Mouse (Mus musculus): ENCODE measurements around the gene Tspan13. TPM values are rescaled to one million over a fixed set of nuclear protein-coding genes. Genes with fewer than 3 reads are reported as not detected.

Tspan13 gene
- polyA plus RNA-seq, 1 experiment, result 20.6 TPM

DNA sequence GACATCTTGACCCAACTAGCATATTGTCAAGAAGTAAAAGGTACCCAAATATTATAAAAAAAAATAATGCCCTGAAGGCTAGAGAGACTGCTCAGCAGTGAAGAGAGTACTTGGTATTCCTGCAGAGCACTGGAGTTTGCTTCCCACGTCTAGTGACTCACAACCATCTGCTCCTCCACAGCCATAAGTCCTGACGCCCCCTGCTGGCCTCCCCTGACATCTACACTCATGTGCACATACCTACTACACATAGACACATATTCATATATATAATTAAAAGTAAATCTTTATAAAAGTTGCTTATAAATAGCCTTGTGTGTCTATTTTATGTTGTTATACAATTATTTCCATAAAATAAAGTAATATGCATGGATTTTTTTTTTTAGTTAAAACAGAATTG lies 24.5 kb downstream of the Tspan13 start:
- Histone ChIP-seq H3K27ac (replicated peaks; ENCODE audit: low read depth, low read length) (no peak overlapping the region), H3K4me1 (ENCODE audit: control insufficient read depth, insufficient read depth, insufficient read length, low read length) (no peaks in the 10 kb centered on the region), H3K4me3 (ENCODE audit: insufficient read depth, low read depth, low read length) (no peak overlapping the region)

DNA sequence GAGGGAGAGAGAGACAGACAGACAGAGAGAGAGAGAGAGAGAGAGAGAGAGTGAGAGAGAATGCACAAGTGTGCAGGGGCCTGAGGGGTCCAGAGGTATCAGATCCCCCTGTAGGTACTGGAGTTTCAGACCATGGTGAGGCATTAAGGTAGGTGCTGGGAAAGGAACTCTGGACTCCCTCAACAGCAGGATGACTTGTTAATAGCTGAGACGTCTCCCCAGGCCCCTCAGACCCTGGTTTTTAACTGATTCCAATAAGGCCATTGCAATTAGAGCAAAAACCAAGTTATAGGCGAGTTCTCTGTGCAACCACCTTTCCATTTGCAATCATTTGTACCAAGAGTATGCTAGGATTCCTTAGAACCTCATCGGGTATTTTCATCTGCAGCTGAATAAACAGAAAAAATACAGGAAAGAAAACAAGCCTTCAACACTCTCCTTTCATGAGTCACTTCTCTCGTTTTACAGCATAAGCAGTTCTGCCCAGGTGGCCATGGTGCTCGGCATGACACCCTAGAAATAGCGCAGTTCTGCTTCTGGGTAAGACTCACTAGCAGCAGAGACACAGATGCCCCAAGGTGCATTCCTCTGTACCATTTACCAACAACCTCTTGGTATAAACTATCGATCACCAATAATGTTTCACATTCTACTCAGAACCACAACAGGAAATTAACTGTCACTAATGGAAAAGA lies 28.9 kb downstream of the Tspan13 start:
- H3K4me1 ChIP-seq (ENCODE audit: control insufficient read depth, insufficient read depth, insufficient read length, low read length), result peaks cover 3% of the 10 kb centered on the region; the same call in 1 of the 2 replicates

DNA sequence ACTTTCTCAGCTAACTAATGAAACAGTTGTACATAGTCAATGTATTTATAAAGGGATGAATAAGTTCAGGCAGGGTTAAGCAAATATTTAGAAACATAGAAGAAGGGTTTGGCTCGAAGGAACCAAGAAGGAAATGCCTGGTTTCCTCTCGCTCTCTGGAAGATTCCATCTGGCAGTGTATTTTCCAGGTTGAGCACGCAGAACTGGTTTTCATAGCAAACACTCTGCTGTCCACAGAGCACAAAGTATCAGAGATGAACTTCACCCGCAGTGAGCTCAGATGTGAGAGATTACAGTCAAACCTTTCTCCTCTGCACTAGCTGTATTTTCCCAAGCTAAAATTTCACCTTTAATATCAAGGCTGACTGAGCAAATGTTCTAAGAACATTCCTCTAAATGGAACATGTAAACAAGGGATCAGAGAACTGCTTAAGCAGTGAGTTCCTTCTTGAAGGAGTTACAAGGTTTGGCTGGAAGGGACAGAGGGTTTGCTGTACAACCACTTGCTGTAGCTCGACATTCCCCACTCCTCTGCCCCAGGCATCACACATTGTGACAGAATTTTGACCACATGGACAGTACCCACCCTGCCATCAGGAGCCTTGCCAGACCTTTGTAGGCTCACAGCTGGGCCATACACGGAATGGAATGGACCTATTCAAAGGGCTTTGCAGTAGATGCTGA lies 33.8 kb downstream of the Tspan13 start:
- H3K4me1 ChIP-seq (ENCODE audit: control insufficient read depth, insufficient read depth, insufficient read length, low read length), result peaks cover 3% of the 10 kb centered on the region; the same call in 1 of the 2 replicates
- H3K4me3 ChIP-seq (ENCODE audit: insufficient read depth, low read depth, low read length), result no peak overlapping the region
- no peak overlapping the region; the same call in 1 of the 2 replicates for H3K27ac ChIP-seq (replicated peaks; ENCODE audit: low read depth, low read length)

More for the DNA sequence above, 28.9 kb downstream of the Tspan13 start:
- H3K4me3 ChIP-seq (ENCODE audit: insufficient read depth, low read depth, low read length), result no peak overlapping the region
- no peak overlapping the region for H3K27ac ChIP-seq (replicated peaks; ENCODE audit: low read depth, low read length)

DNA sequence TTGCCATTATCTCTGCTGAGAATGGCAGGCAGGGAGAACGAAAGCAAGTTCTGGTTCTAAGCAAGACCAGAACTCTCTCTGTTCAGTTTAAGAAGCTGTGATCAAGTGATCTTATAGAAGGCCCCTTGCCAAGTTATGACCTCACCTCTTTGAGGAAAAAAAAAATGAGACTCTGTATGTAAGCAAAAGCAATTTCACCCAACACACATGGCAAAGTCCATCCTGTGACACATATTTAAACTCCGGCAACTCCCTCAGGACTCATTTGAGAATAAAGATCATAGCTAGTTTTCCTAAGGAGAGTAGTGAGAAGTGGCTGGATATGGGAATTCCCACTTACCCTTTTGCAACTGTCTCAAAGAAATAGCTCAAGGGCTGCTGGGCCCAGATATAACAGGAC lies 34.7 kb downstream of the Tspan13 start:
- H3K4me3 ChIP-seq (ENCODE audit: insufficient read depth, low read depth, low read length), result no peak overlapping the region
- no peak overlapping the region for H3K27ac ChIP-seq (replicated peaks; ENCODE audit: low read depth, low read length)
- H3K4me1 ChIP-seq (ENCODE audit: control insufficient read depth, insufficient read depth, insufficient read length, low read length), result peaks cover 3% of the 10 kb centered on the region; the same call in 1 of the 2 replicates

DNA sequence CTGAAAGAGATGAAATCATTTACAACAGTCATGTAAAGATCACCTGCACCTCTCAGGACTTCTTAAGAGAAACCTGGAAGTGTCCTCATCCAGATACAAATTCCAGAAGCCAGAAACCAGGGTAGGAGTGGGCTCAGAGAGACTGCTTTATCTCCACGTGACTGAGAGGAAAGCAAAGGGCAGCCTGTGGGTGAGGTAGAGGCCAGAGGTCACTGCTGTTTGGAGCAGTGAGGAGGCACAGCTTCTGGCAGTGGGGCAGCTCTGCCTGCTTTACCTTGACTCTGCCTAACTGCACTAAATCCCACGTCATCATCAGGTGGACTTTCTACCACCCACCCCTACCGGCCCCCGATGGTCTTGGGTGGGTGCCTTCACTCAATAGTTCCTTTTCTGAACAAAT lies 37.6 kb downstream of the Tspan13 start:
- H3K4me1 ChIP-seq (ENCODE audit: control insufficient read depth, insufficient read depth, insufficient read length, low read length), result peaks cover 3% of the 10 kb centered on the region; the same call in 1 of the 2 replicates
- H3K4me3 ChIP-seq (ENCODE audit: insufficient read depth, low read depth, low read length), result no peak overlapping the region
- H3K27ac ChIP-seq (replicated peaks; ENCODE audit: low read depth, low read length), result no peak overlapping the region

DNA sequence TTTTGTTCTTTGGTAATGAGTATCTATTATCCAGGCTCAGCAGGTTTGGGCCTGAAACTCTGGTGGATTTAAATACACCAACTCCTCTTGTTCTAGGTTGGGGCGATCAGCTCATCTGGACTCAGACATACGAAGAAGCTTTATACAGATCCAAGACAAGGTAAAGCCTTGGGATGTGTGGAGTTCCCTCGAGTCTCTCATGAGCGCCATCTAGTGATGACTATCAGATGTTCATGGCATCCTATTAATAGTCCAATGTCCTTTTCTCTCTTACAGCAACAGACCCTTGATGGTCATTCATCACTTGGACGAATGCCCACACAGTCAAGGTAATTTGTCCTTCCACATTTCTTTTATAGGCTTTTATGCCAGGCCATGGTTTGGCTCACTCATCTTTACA lies 46.5 kb downstream of the Tspan13 start:
- Histone ChIP-seq H3K4me1 (ENCODE audit: control insufficient read depth, insufficient read depth, insufficient read length, low read length) (no peaks in the 10 kb centered on the region), H3K4me3 (ENCODE audit: insufficient read depth, low read depth, low read length) (no peak overlapping the region), H3K27ac (replicated peaks; ENCODE audit: low read depth, low read length) (no peak overlapping the region)

DNA sequence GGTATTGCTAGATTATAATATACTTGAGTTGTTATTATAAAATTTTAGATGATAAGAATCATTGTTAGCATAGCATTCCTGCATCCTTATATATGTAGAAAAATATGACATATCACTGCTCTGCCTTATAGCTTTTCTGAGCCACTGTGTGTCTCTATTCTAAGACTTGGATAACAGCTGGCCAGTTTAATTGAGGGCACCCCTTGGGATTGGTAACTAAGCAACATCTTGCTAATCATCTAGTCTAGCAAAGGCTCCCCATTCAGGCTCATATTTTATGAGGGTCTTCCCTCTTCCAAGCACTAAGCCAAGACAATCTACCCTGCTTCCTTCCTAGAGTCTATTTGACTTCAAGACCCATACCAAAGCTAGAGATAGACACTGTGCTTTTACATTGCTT lies 48.2 kb downstream of the Tspan13 start:
- H3K27ac ChIP-seq (replicated peaks; ENCODE audit: low read depth, low read length), result no peak overlapping the region
- no peaks in the 10 kb centered on the region for H3K4me1 ChIP-seq (ENCODE audit: control insufficient read depth, insufficient read depth, insufficient read length, low read length)
- no peak overlapping the region for H3K4me3 ChIP-seq (ENCODE audit: insufficient read depth, low read depth, low read length)

DNA sequence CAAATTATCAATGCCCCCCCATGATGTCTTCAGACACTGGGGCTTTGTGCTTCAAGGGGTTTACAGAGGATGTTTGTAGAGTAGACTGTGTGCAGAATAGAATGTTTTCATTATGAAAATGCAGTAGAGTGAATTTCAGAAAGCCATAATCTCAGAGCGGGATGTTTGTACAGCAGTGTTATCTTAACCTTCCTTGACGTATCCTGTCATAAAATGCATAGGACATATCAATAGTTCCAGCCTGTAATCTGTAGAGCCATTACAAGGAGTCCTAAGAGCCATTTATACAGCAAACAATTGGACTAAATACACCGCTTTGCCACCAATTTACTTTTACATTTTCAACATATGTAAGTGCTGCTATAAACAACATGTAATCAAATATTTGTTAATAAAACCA lies 48.7 kb downstream of the Tspan13 start:
- Histone ChIP-seq H3K27ac (replicated peaks; ENCODE audit: low read depth, low read length) (no peak overlapping the region), H3K4me3 (ENCODE audit: insufficient read depth, low read depth, low read length) (no peak overlapping the region), H3K4me1 (ENCODE audit: control insufficient read depth, insufficient read depth, insufficient read length, low read length) (no peaks in the 10 kb centered on the region)

DNA sequence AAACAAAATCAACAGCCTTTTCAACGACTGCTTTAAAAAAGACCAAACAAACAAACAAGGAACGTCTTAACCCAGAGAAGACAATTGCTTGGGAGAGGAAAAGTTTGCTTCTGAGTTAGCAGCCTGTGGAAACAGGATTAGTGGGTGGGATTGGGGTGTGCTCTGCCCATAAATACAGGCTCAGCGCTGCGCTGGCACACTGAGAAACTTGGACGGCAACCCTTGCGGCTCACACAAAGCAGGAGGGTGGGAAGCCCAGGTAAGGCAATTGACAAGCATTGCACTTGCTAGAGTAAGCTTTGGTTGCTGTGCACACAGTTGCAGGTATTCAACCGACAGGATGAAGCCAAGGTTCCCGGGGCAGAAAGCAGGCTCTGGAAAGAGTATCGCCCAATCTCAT lies 49.6 kb downstream of the Tspan13 start, which contains the start of gene Agr2:
Agr2 (plus strand) TSS at position 197 of the 400 bp plus-strand sequence.
- Histone ChIP-seq H3K27ac (replicated peaks; ENCODE audit: low read depth, low read length) (no peak within 1 kb of the TSS), H3K4me3 (ENCODE audit: insufficient read depth, low read depth, low read length) (no peak within 1 kb of the TSS), H3K4me1 (ENCODE audit: control insufficient read depth, insufficient read depth, insufficient read length, low read length) (no peaks in the 10 kb centered on the region)

DNA sequence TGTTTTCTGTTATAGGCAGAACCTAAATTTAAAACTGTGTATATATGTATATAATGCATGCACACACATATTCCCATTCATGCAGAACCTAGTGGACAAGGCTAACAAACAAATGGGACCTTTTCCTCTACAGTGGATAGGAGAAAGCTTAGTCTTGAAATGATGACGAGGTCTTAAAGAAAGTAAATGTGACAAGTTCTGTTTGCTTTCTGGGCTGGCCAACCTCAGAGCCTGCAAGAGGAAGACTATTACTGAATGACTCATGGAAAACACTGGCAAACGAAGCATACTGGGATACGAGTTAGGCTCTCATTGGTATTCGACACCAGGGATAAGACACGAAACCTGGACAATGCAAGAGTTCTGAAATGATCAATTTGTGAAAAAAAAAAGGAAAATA lies 57.6 kb downstream of the Tspan13 start:
- no peak overlapping the region for H3K4me3 ChIP-seq (ENCODE audit: insufficient read depth, low read depth, low read length)
- H3K27ac ChIP-seq (replicated peaks; ENCODE audit: low read depth, low read length), result no peak overlapping the region
- peaks cover 2% of the 10 kb centered on the region; the same call in 1 of the 2 replicates for H3K4me1 ChIP-seq (ENCODE audit: control insufficient read depth, insufficient read depth, insufficient read length, low read length)

DNA sequence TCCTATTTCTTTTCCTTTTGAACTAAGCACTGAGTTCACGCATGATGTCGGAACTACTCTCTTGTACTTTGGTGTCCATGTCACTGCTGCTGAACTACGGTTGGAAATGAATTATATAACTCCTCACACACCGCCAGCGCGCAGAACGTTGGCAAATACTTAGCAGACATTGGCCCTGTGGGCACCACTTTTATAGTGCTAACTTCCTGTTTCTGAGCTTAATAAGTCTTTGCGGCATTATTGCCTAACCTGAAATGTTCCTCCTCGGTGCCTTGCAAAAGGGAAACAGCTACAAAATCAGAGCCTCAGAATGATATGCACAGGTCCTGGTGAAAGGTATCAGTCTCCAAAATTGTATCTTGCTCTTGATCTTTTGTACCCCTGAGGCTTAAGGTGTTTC lies 58.8 kb downstream of the Tspan13 start:
- H3K27ac ChIP-seq (replicated peaks; ENCODE audit: low read depth, low read length), result no peak overlapping the region
- H3K4me3 ChIP-seq (ENCODE audit: insufficient read depth, low read depth, low read length), result no peak overlapping the region
- peaks cover 2% of the 10 kb centered on the region; the same call in 1 of the 2 replicates for H3K4me1 ChIP-seq (ENCODE audit: control insufficient read depth, insufficient read depth, insufficient read length, low read length)

DNA sequence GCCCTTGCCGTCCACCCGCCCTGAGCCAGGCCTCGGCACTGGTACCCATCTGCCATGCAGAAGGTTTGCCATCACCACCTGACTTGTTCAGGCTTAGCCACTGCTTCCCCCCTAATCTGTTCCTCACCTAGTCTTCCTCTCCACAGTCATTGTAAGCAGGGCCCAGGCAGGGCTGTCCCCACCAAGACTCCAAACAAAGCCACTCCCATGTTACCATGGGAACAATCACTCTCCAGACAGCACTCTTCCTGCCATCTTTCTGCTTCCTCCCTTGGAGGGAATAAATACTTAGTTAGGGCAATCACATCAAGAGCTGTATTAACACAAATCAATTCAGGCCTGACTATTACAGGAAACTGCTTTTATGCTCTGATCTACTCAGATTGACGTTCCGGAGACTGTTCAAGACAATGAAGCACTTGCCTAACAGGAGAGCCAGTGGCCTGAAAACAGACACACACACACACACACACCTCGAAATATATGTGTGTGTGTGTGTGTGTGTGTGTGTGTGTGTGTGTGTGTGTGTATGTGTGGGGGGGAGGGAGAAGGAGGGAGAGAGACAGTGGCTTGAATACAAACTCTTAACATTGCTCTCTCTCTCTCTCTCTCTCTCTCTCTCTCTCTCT lies 60.5 kb downstream of the Tspan13 start:
- H3K4me1 ChIP-seq (ENCODE audit: control insufficient read depth, insufficient read depth, insufficient read length, low read length), result peaks cover 2% of the 10 kb centered on the region; the same call in 1 of the 2 replicates
- no peak overlapping the region for H3K27ac ChIP-seq (replicated peaks; ENCODE audit: low read depth, low read length)
- H3K4me3 ChIP-seq (ENCODE audit: insufficient read depth, low read depth, low read length), result no peak overlapping the region

DNA sequence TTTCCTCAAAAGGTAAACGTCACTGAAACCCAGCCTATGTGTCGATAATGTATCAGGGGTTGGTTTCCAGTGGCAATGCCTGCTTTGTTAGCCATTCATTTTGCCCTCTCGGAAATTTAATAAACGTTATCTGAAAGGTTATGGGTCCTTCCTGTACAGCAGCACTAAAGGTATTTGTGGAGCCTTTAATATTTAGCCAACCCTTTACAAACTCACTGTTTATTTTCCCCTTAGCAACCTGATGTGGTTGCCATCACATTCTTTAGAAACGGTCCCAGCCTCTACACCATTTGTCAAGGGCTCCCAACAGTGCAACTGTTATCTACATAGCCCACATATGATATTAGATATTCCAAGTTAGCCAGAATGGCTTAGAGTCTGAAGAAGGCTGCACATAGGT lies 62.7 kb downstream of the Tspan13 start:
- no peak overlapping the region for H3K27ac ChIP-seq (replicated peaks; ENCODE audit: low read depth, low read length)
- H3K4me3 ChIP-seq (ENCODE audit: insufficient read depth, low read depth, low read length), result no peak overlapping the region
- H3K4me1 ChIP-seq (ENCODE audit: control insufficient read depth, insufficient read depth, insufficient read length, low read length), result peaks cover 2% of the 10 kb centered on the region; the same call in 1 of the 2 replicates

DNA sequence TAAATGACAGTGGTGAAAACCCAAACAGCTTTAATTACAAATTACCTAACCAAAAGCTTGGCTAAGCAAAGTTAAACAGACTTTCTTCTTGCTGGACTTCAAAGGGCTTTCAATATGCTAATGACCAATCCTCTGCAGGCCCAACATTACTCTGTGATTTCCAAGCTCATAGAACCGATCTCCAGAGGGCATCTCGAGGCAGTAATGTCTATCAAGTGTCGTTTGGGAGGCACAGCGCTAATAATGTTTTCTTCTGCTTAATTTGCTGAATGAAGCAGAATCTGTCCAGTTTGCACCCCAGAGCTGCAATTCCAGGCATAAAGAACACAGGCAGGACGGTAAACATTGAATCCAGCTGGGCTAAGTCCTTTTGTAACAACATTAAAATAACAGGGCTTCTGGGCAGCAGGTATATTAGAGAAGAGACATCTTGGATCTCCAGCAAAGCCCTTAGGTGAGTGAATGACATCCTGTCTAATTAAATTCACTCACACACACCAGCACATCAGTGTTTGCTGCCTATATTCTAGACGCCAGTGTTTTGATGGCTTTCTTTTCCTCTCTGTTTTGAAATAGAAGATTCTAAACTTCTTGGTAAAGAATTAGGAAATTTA lies 64.6 kb downstream of the Tspan13 start:
- Histone ChIP-seq H3K4me1 (ENCODE audit: control insufficient read depth, insufficient read depth, insufficient read length, low read length) (peaks cover 2% of the 10 kb centered on the region; the same call in 1 of the 2 replicates), H3K27ac (replicated peaks; ENCODE audit: low read depth, low read length) (no peak overlapping the region), H3K4me3 (ENCODE audit: insufficient read depth, low read depth, low read length) (no peak overlapping the region)

DNA sequence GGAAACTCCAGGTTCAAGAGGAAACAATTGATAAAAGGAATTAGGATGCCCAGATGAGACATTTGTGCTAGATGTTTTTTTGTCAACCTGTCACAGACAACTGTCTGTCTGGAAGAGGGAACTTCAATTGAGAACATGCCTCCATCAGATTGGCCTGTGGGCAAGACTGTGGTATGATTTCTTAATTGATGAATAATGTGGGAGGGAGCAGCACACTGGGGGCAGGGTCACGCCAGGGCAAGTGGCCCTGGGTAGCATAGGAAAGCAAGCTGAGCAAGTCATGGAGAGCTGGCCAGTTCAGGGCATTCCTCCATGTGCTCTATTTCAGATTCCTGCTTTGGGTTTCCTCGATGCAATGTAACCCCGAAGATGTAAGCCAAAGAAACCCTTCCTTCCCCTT lies 66.4 kb downstream of the Tspan13 start:
- Histone ChIP-seq H3K4me1 (ENCODE audit: control insufficient read depth, insufficient read depth, insufficient read length, low read length) (no peaks in the 10 kb centered on the region), H3K4me3 (ENCODE audit: insufficient read depth, low read depth, low read length) (no peak overlapping the region), H3K27ac (replicated peaks; ENCODE audit: low read depth, low read length) (no peak overlapping the region)

Data from brown adipose tissue, adult 24 weeks (tissue).